Mouse (Mus musculus): ENCODE data around the gene Lbx2. TPM values are rescaled to one million over a fixed set of nuclear protein-coding genes. Genes with fewer than 3 reads are reported as not detected.
A peak's percentile ranks its signal among the peaks of the same experiment; 100 is the strongest.

Gene Lbx2
- polyA plus RNA-seq, 2 experiments, result 0.52 to 0.54 TPM

- TF ChIP-seq POLR2A (IDR thresholded peaks at IDR 0.05; ENCODE audit: borderline replicate concordance, extremely low read depth, insufficient read depth, insufficient read length), result no peak
- no peak for ATAC-seq (ENCODE audit: low FRiP score, low read depth)
- H3K27ac ChIP-seq (replicated peaks; ENCODE audit: low read depth, low read length), result no peak overlapping the region
- no peak overlapping the region for H3K9ac ChIP-seq (ENCODE audit: low read depth, low read length, severe bottlenecking)
- DNase-seq (ENCODE audit: low spot score), result no peak
- H3K4me1 ChIP-seq (ENCODE audit: control insufficient read depth, insufficient read depth, low read length), result peaks cover 19% of the 10 kb centered on the region
- 77% methylated on average over 4 of the region's 4 CpGs for WGBS
- no peak overlapping the region for H3K4me2 ChIP-seq (replicated peaks; ENCODE audit: low read depth, low read length, severe bottlenecking)
- H3K36me3 ChIP-seq (ENCODE audit: control insufficient read depth, insufficient read depth, low read length), result peaks cover 6% of the 10 kb centered on the region; the same call in 1 of the 2 replicates
- H3K9me3 ChIP-seq (ENCODE audit: control insufficient read depth, low read length), result no peaks in the 10 kb centered on the region
- no peaks in the 10 kb centered on the region for H3K27me3 ChIP-seq (ENCODE audit: control insufficient read depth, insufficient read depth, low read length)
- H3K4me3 ChIP-seq (replicated peaks; ENCODE audit: low read length), result no peak overlapping the region
These were observed 18.0 kb downstream of the Lbx2 start for GRCm38 (mm10) chr6:83104158-83104557.

- no peak for ATAC-seq (ENCODE audit: low FRiP score, low read depth)
- peak; percentile 53 for DNase-seq (ENCODE audit: low spot score)
- no peaks in the 10 kb centered on the region for H3K27me3 ChIP-seq (ENCODE audit: control insufficient read depth, insufficient read depth, low read length)
- H3K9me3 ChIP-seq (ENCODE audit: control insufficient read depth, low read length), result no peaks in the 10 kb centered on the region
- H3K27ac ChIP-seq (replicated peaks; ENCODE audit: low read depth, low read length), result no peak overlapping the region
- peak overlapping the region; percentile 84 for H3K4me3 ChIP-seq (replicated peaks; ENCODE audit: low read length)
- peaks cover 19% of the 10 kb centered on the region for H3K4me1 ChIP-seq (ENCODE audit: control insufficient read depth, insufficient read depth, low read length)
- peaks cover 12% of the 10 kb centered on the region; the same call in 1 of the 2 replicates for H3K36me3 ChIP-seq (ENCODE audit: control insufficient read depth, insufficient read depth, low read length)
- H3K4me2 ChIP-seq (replicated peaks; ENCODE audit: low read depth, low read length, severe bottlenecking), result peak overlapping the region; percentile 86
- H3K9ac ChIP-seq (ENCODE audit: low read depth, low read length, severe bottlenecking), result no peak overlapping the region
- no peak for TF ChIP-seq POLR2A (IDR thresholded peaks at IDR 0.05; ENCODE audit: borderline replicate concordance, extremely low read depth, insufficient read depth, insufficient read length)
- 36% methylated on average over 12 of the region's 13 CpGs for WGBS
These were observed 21.6 kb downstream of the Lbx2 start for GRCm38 (mm10) chr6:83107566-83108400.

GRCm38 (mm10) chr6:83108762-83109668, 22.8 kb downstream of the Lbx2 start, which contains the start of gene Mrpl53:
Gene Mrpl53 (plus strand): TSS chr6:83109040.
- peak within 1 kb of the TSS; percentile 71 for H3K27ac ChIP-seq (replicated peaks; ENCODE audit: low read depth, low read length)
- ATAC-seq (ENCODE audit: low FRiP score, low read depth) (peak; percentile 87), DNase-seq (ENCODE audit: low spot score) (peak; percentile 72)
- H3K9ac ChIP-seq (ENCODE audit: low read depth, low read length, severe bottlenecking), result peak within 1 kb of the TSS; percentile 89
- peaks cover 12% of the 10 kb centered on the region for H3K4me1 ChIP-seq (ENCODE audit: control insufficient read depth, insufficient read depth, low read length)
- no peaks in the 10 kb centered on the region for H3K27me3 ChIP-seq (ENCODE audit: control insufficient read depth, insufficient read depth, low read length)
- under 1% methylated on average over 76 of the region's 76 CpGs for WGBS
- peak; percentile 56; the same call in 1 of the 2 replicates for TF ChIP-seq POLR2A (IDR thresholded peaks at IDR 0.05; ENCODE audit: borderline replicate concordance, extremely low read depth, insufficient read depth, insufficient read length)
- no peaks in the 10 kb centered on the region for H3K9me3 ChIP-seq (ENCODE audit: control insufficient read depth, low read length)
- peaks cover 12% of the 10 kb centered on the region; the same call in 1 of the 2 replicates for H3K36me3 ChIP-seq (ENCODE audit: control insufficient read depth, insufficient read depth, low read length)
- peak within 1 kb of the TSS; percentile 84 for H3K4me3 ChIP-seq (replicated peaks; ENCODE audit: low read length)
- peak within 1 kb of the TSS; percentile 86 for H3K4me2 ChIP-seq (replicated peaks; ENCODE audit: low read depth, low read length, severe bottlenecking)

GRCm38 (mm10) chr6:83111510-83112136, 25.5 kb downstream of the Lbx2 start:
- no peak for TF ChIP-seq POLR2A (IDR thresholded peaks at IDR 0.05; ENCODE audit: borderline replicate concordance, extremely low read depth, insufficient read depth, insufficient read length)
- ATAC-seq (ENCODE audit: low FRiP score, low read depth), result no peak
- Histone ChIP-seq H3K4me1 (ENCODE audit: control insufficient read depth, insufficient read depth, low read length) (peaks cover 16% of the 10 kb centered on the region), H3K4me2 (replicated peaks; ENCODE audit: low read depth, low read length, severe bottlenecking) (no peak overlapping the region), H3K27me3 (ENCODE audit: control insufficient read depth, insufficient read depth, low read length) (no peaks in the 10 kb centered on the region), H3K36me3 (ENCODE audit: control insufficient read depth, insufficient read depth, low read length) (peaks cover 13% of the 10 kb centered on the region), H3K27ac (replicated peaks; ENCODE audit: low read depth, low read length) (no peak overlapping the region), H3K9ac (ENCODE audit: low read depth, low read length, severe bottlenecking) (no peak overlapping the region), H3K4me3 (replicated peaks; ENCODE audit: low read length) (no peak overlapping the region), H3K9me3 (ENCODE audit: control insufficient read depth, low read length) (no peaks in the 10 kb centered on the region)
- DNase-seq (ENCODE audit: low spot score), result no peak
- WGBS, result 90% methylated on average over 4 of the region's 4 CpGs

All from limb, embryonic 14.5 days (tissue).